Mouse (Mus musculus): ENCODE data around the gene Rapgefl1. TPM values are rescaled to one million over a fixed set of nuclear protein-coding genes. Genes with fewer than 3 reads are reported as not detected.
A peak's percentile ranks its signal among the peaks of the same experiment; 100 is the strongest.
"Not testable (repeated sequence)": the region's sequence is repeated elsewhere in the genome, so short reads cannot be mapped to it uniquely, and the experiment has no call there.

Rapgefl1 gene
- polyA plus RNA-seq, 1 experiment from 2014 or later, result 13.0 TPM

GRCm38 (mm10) chr11:98820968-98821367, 15.6 kb upstream of the Rapgefl1 start:
- no peak overlapping the region for H3K9ac ChIP-seq
- H3K4me1 ChIP-seq, result no peaks in the 10 kb centered on the region
- no peaks in the 10 kb centered on the region for H3K27me3 ChIP-seq
- H3K4me3 ChIP-seq (replicated peaks), result no peak overlapping the region
- WGBS, result 94% methylated on average over 5 of the region's 5 CpGs
- H3K36me3 ChIP-seq, result peaks cover 91% of the 10 kb centered on the region
- H3K4me2 ChIP-seq (replicated peaks), result no peak overlapping the region
- no peaks in the 10 kb centered on the region for H3K9me3 ChIP-seq (replicated peaks)
- no peak for ATAC-seq (ENCODE audit: insufficient number of reproducible peaks, low FRiP score, low TSS enrichment, low read depth)
- H3K27ac ChIP-seq (replicated peaks), result no peak overlapping the region

GRCm38 (mm10) chr11:98826071-98826470, 10.5 kb upstream of the Rapgefl1 start:
- H3K4me2 ChIP-seq (replicated peaks); H3K27ac ChIP-seq (replicated peaks); ATAC-seq (ENCODE audit: insufficient number of reproducible peaks, low FRiP score, low TSS enrichment, low read depth); H3K4me3 ChIP-seq (replicated peaks); H3K9me3 ChIP-seq (replicated peaks); H3K9ac ChIP-seq; H3K27me3 ChIP-seq; H3K4me1 ChIP-seq: not testable (repeated sequence)
- H3K36me3 ChIP-seq, result peaks cover 87% of the 10 kb centered on the region
- WGBS, result 96% methylated on average over 2 of the region's 2 CpGs

GRCm38 (mm10) chr11:98827877-98828276, 8.7 kb upstream of the Rapgefl1 start:
- ATAC-seq (ENCODE audit: insufficient number of reproducible peaks, low FRiP score, low TSS enrichment, low read depth), result no peak
- peaks cover 87% of the 10 kb centered on the region for H3K36me3 ChIP-seq
- 83% methylated on average over 2 of the region's 2 CpGs for WGBS
- H3K4me2 ChIP-seq (replicated peaks), result no peak overlapping the region
- no peaks in the 10 kb centered on the region for H3K4me1 ChIP-seq
- no peaks in the 10 kb centered on the region for H3K9me3 ChIP-seq (replicated peaks)
- H3K27ac ChIP-seq (replicated peaks), result no peak overlapping the region
- no peak overlapping the region for H3K9ac ChIP-seq
- no peak overlapping the region for H3K4me3 ChIP-seq (replicated peaks)
- H3K27me3 ChIP-seq, result no peaks in the 10 kb centered on the region

- H3K27ac ChIP-seq (replicated peaks), result no peak overlapping the region
- no peaks in the 10 kb centered on the region for H3K27me3 ChIP-seq
- ATAC-seq (ENCODE audit: insufficient number of reproducible peaks, low FRiP score, low TSS enrichment, low read depth), result no peak
- no peak overlapping the region for H3K9ac ChIP-seq
- 72% methylated on average over 12 of the region's 12 CpGs for WGBS
- H3K4me2 ChIP-seq (replicated peaks), result no peak overlapping the region
- H3K9me3 ChIP-seq (replicated peaks), result no peaks in the 10 kb centered on the region
- H3K4me3 ChIP-seq (replicated peaks), result no peak overlapping the region
- H3K36me3 ChIP-seq, result peaks cover 86% of the 10 kb centered on the region
- H3K4me1 ChIP-seq, result no peaks in the 10 kb centered on the region
These were observed 7.4 kb upstream of the Rapgefl1 start for GRCm38 (mm10) chr11:98829091-98829775.

GRCm38 (mm10) chr11:98829875-98830274, 6.7 kb upstream of the Rapgefl1 start:
- WGBS, result 76% methylated on average over 4 of the region's 4 CpGs
- no peak overlapping the region for H3K4me3 ChIP-seq (replicated peaks)
- peaks cover 82% of the 10 kb centered on the region for H3K36me3 ChIP-seq
- H3K4me1 ChIP-seq, result no peaks in the 10 kb centered on the region; the same call in none of the 2 replicates
- no peak overlapping the region for H3K4me2 ChIP-seq (replicated peaks)
- no peak overlapping the region for H3K9ac ChIP-seq
- H3K27ac ChIP-seq (replicated peaks), result no peak overlapping the region
- H3K9me3 ChIP-seq (replicated peaks), result no peaks in the 10 kb centered on the region
- no peaks in the 10 kb centered on the region for H3K27me3 ChIP-seq
- ATAC-seq (ENCODE audit: insufficient number of reproducible peaks, low FRiP score, low TSS enrichment, low read depth), result no peak

GRCm38 (mm10) chr11:98835296-98835695, 1.3 kb upstream of the Rapgefl1 start:
- Histone ChIP-seq H3K27me3 (peaks cover 9% of the 10 kb centered on the region; the same call in 1 of the 2 replicates), H3K4me1 (peaks cover 39% of the 10 kb centered on the region), H3K4me2 (replicated peaks) (no peak overlapping the region), H3K9me3 (replicated peaks) (no peaks in the 10 kb centered on the region), H3K4me3 (replicated peaks) (no peak overlapping the region), H3K9ac (no peak overlapping the region), H3K27ac (replicated peaks) (peak overlapping the region; percentile 19; the same call in 1 of the 2 replicates), H3K36me3 (peaks cover 34% of the 10 kb centered on the region)
- WGBS, result 41% methylated on average over 5 of the region's 5 CpGs
- no peak for ATAC-seq (ENCODE audit: insufficient number of reproducible peaks, low FRiP score, low TSS enrichment, low read depth)

GRCm38 (mm10) chr11:98835725-98836124, 860 bp upstream of the Rapgefl1 start:
- peak overlapping the region; percentile 66; the same call in 1 of the 2 replicates for H3K27ac ChIP-seq (replicated peaks)

GRCm38 (mm10) chr11:98836128-98836527, 457 bp upstream of the Rapgefl1 start:
- H3K4me2 ChIP-seq (replicated peaks), result peak overlapping the region; percentile 97
- ATAC-seq (ENCODE audit: insufficient number of reproducible peaks, low FRiP score, low TSS enrichment, low read depth), result 0 out of 2 replicates have a peak, but pooled peaks have one; percentile 3
- H3K4me1 ChIP-seq, result peaks cover 43% of the 10 kb centered on the region
- H3K27ac ChIP-seq (replicated peaks), result peak overlapping the region; percentile 81; the same call in 1 of the 2 replicates
- no peaks in the 10 kb centered on the region for H3K9me3 ChIP-seq (replicated peaks)
- 23% methylated on average over 7 of the region's 7 CpGs for WGBS
- H3K4me3 ChIP-seq (replicated peaks), result peak overlapping the region; percentile 75
- H3K9ac ChIP-seq, result no peak overlapping the region
- peaks cover 9% of the 10 kb centered on the region; the same call in 1 of the 2 replicates for H3K27me3 ChIP-seq
- peaks cover 37% of the 10 kb centered on the region for H3K36me3 ChIP-seq

More at GRCm38 (mm10) chr11:98835725-98836124, 860 bp upstream of the Rapgefl1 start:
- Histone ChIP-seq H3K9me3 (replicated peaks) (no peaks in the 10 kb centered on the region), H3K4me2 (replicated peaks) (peak overlapping the region; percentile 97; the same call in 1 of the 2 replicates), H3K4me3 (replicated peaks) (0 out of 2 replicates have a peak overlapping the region, but pooled peaks have one; percentile 75), H3K27me3 (peaks cover 9% of the 10 kb centered on the region; the same call in 1 of the 2 replicates), H3K4me1 (peaks cover 43% of the 10 kb centered on the region), H3K9ac (no peak overlapping the region), H3K36me3 (peaks cover 37% of the 10 kb centered on the region)
- no peak for ATAC-seq (ENCODE audit: insufficient number of reproducible peaks, low FRiP score, low TSS enrichment, low read depth)
- 57% methylated on average over 3 of the region's 3 CpGs for WGBS

- Histone ChIP-seq H3K27me3 (peaks cover 9% of the 10 kb centered on the region; the same call in 1 of the 2 replicates), H3K9ac (peak overlapping the region; percentile 61), H3K9me3 (replicated peaks) (no peaks in the 10 kb centered on the region), H3K36me3 (peaks cover 26% of the 10 kb centered on the region), H3K4me3 (replicated peaks) (peak overlapping the region; percentile 75), H3K4me2 (replicated peaks) (peak overlapping the region; percentile 97), H3K4me1 (peaks cover 43% of the 10 kb centered on the region), H3K27ac (replicated peaks) (peak overlapping the region; percentile 81)
- ATAC-seq (ENCODE audit: insufficient number of reproducible peaks, low FRiP score, low TSS enrichment, low read depth), result no peak
- 2% methylated on average over 20 of the region's 29 CpGs for WGBS
These were observed 683 bp downstream of the Rapgefl1 start for GRCm38 (mm10) chr11:98837231-98837704.

- Histone ChIP-seq H3K9me3 (replicated peaks) (no peaks in the 10 kb centered on the region), H3K27ac (replicated peaks) (peak overlapping the region; percentile 81; the same call in 1 of the 2 replicates), H3K4me2 (replicated peaks) (peak overlapping the region; percentile 97), H3K36me3 (peaks cover 20% of the 10 kb centered on the region), H3K4me3 (replicated peaks) (peak overlapping the region; percentile 75), H3K27me3 (peaks cover 9% of the 10 kb centered on the region; the same call in 1 of the 2 replicates), H3K9ac (no peak overlapping the region), H3K4me1 (peaks cover 43% of the 10 kb centered on the region)
- 44% methylated on average over 11 of the region's 11 CpGs for WGBS
- ATAC-seq (ENCODE audit: insufficient number of reproducible peaks, low FRiP score, low TSS enrichment, low read depth), result no peak
These were observed 1.3 kb downstream of the Rapgefl1 start for GRCm38 (mm10) chr11:98837917-98838316.

- no peak overlapping the region for H3K9ac ChIP-seq
- no peak for ATAC-seq (ENCODE audit: insufficient number of reproducible peaks, low FRiP score, low TSS enrichment, low read depth)
- H3K4me1 ChIP-seq, result peaks cover 43% of the 10 kb centered on the region
- H3K4me2 ChIP-seq (replicated peaks), result peak overlapping the region; percentile 97
- peaks cover 9% of the 10 kb centered on the region; the same call in 1 of the 2 replicates for H3K27me3 ChIP-seq
- H3K36me3 ChIP-seq, result peaks cover 14% of the 10 kb centered on the region
- H3K4me3 ChIP-seq (replicated peaks), result peak overlapping the region; percentile 75
- 54% methylated on average over 9 of the region's 9 CpGs for WGBS
- H3K27ac ChIP-seq (replicated peaks), result 0 out of 2 replicates have a peak overlapping the region, but pooled peaks have one; percentile 81
- H3K9me3 ChIP-seq (replicated peaks), result no peaks in the 10 kb centered on the region
These were observed 1.9 kb downstream of the Rapgefl1 start for GRCm38 (mm10) chr11:98838512-98838911.

Data from embryonic facial prominence, embryonic 15.5 days (tissue).